Mouse (Mus musculus): ENCODE measurements around the gene Plekhm1.

The Plekhm1 gene

DNA sequence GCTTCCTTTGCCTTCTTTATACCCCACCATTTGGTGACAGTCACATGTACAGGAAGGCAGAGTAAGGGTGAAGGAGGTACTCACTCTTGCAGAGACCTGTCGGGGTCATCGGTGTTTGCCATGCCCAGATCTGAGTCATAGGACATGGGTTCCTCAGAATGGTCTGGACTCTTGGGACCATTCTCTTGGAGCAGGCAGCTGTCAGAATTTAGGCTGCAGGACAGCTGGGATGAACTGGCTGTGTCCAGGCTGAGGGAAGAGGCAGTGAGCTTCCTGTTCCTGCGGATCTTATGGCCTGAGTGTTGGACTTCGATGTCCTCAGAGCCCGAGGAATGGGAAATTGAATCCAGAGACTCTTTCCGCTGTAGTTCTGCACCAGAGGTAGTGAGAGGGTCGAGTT lies 17.9 kb downstream of the Plekhm1 start:
- DNase-seq (ENCODE audit: low read depth, low spot score), result no peak

GRCm38 (mm10) chr11:103394025-103394424 lies 18.5 kb downstream of the Plekhm1 start:
- no peak for DNase-seq (ENCODE audit: low read depth, low spot score)

DNA sequence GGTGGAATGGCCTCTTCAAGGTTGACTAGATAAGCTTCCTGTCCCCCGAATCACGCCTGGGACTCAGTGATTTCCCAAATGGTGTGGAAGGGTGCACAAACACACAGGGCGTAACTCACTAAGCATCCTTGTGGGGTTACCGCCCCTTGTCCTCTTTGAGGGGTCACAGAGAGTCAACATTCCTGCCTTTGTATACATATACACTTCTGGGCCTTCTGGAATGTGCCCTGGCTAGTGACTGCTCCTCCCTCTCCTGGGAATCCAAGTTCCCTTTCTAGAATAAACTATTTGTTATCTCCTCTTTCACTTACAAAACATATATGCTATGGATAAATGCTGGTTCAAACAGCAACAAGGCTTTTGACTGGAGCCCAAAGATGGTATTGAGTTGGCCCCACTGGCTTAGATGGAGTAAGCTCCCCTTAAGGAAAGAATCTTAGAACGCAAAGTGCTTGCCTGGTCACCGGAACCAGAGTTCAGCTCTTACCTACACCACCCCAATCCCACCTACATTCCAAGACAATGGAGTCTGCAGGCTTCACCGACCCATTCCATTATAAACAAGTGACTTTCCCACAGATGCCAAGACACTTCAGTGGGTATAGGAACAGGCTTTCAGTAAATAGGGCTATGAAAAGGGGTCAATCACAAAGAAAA lies 24.5 kb downstream of the Plekhm1 start:
- no peak for DNase-seq (ENCODE audit: low read depth, low spot score)

- DNase-seq (ENCODE audit: low read depth, low spot score), result no peak
Measured at GRCm38 (mm10) chr11:103386827-103387226, 25.7 kb downstream of the Plekhm1 start.

DNA sequence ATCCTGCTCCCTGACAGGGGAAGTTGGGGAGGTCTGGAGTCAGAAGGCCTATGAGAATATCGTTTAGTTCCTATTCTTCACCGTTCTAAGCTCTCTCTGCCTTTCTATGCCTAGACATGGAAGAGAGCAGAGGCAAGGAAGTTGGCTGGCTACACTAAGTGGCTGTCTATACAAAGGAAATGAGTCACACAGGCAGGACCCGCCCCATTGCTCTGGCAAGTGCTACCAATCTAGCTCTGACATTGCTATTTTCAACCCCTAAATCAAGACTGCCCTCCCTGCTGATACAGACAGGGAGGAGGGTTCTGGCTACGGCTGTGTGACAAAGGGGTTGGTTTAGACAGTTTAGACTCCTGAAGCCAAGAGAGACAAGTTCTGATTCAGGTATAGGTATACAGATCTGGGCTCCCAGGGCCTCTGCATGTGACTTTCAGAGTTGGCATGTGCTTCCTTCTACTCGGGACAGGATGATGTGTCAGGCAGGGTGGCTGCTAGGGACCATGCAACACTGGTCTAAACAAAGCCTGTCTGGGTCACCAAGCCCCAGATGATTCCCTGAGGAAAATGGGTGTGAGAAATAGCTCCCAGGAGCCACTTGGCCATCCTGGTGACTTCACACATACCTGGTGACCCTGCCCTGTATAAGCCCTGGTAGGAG lies 30.4 kb downstream of the Plekhm1 start:
- DNase-seq (ENCODE audit: low read depth, low spot score), result peak; percentile 72

GRCm38 (mm10) chr11:103381505-103381904 lies 31.0 kb downstream of the Plekhm1 start:
- peak; percentile 25 for DNase-seq (ENCODE audit: low read depth, low spot score)

DNA sequence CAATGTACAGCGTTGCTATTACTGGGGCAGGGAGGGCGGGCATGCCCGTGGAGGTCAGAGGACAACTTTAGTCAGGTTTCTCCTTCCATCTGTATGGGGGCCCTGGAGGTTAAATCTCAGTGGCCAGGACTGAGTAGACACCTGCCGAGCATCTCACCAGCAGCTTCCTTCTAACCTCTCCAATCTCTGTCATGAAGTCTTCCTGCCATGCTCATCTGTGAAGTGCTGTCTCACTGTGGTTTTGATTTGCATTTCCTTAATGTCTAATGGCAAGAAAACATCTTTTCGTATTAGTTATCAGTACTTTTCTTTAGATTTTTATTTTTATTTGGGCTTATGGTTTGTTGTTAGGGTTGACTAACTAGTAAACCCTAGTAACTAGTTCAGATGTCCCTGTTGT lies 32.0 kb downstream of the Plekhm1 start:
- DNase-seq (ENCODE audit: low read depth, low spot score), result no peak

DNA sequence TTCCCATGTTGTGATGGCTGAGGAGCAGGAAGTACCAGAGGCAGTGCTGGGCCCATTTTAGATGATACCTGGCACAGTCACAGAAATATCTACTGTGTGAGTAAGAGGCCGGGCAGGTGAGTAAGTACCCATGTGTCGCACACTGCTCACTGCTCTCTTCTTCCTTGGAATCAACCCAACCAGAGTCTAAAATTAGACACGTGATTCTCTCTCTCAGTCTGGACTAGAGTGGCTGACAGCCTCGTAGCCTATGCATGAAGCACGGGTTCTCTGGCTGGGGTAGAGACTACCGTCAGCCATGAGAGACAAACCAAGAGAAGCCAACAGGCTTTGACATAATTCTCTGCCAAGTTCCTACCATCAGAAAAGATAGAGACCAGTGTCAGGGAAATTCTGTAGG lies 34.1 kb downstream of the Plekhm1 start:
- DNase-seq (ENCODE audit: low read depth, low spot score), result no peak

DNA sequence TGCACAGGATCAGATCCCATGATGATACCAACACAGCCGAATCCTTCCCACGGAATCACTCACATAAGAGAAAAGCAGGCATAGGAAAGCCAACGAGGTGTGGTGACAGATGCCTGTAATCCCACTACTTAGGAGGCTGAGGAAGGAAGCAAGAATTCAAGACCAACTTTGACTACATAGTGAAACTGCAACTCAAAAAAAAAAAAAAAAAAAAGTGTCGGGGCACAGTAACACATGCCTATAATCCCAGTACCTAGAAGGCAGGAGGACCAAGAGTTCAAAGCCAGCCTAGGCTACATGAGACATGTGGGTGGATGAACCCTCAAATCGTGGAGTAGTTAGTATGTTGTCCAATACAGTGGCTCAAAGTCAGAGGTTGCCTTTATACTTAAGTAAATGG lies 36.7 kb downstream of the Plekhm1 start:
- DNase-seq (ENCODE audit: low read depth, low spot score), result no peak

- peak; percentile 47 for DNase-seq (ENCODE audit: low read depth, low spot score)
Measured at GRCm38 (mm10) chr11:103375258-103375657, 37.2 kb downstream of the Plekhm1 start.

GRCm38 (mm10) chr11:103373922-103374321 lies 38.6 kb downstream of the Plekhm1 start:
- DNase-seq (ENCODE audit: low read depth, low spot score), result no peak

DNA sequence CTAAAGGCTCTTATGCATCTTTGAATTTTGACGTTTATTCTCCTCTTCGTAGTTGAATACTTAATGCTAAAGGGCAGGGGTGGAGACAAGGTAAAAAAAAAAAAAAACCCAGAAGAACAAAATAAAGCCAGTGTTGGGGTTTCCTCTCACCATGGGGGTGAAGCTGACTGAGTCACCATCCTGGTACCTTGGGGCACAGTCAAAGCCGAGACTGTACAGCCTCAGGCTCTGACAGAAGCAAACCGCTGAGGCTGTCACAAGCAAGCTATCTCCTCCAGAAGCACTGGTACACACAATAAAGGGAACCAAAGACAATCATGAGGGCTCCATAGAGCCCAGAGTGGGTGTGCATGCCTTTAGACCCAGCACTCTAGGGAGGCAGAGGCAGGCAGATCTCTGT lies 39.9 kb downstream of the Plekhm1 start:
- DNase-seq (ENCODE audit: low read depth, low spot score), result peak; percentile 50

DNA sequence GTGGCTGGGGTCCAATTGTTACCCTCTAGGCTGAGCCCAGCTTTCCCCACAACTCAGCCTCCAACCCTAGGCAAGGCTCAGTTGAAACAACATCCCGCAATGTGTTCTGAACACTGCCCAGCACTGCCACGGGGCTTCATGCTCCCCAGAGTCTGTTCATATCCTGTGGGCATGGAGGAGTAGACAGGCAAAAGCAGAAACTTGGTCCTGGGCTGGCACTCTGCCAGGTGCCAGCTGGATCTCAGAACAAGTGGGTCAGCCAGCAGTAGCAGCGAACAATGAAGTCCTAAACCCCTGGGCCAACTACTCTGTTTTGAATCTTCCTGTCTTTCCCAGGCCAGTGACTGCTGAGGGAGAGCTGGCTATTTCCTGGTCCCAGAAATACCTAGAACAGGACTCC lies 40.4 kb downstream of the Plekhm1 start:
- DNase-seq (ENCODE audit: low read depth, low spot score), result no peak

DNA sequence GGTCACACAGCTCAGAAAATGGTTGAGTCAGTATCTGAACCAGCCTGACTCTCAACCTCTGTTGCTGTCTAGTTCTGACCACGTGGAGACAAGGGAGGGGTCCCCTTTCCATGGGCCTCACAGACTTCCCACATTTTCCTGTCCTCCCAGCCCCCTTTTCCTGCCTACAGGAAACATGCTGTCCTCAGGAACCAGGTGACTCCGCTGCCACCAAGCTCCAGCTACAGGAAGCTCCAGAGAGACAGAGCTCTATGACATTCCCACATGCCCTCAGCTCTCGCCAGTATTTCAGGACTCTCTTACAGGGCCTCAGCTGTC lies 41.3 kb downstream of the Plekhm1 start:
- no peak for DNase-seq (ENCODE audit: low read depth, low spot score)

DNA sequence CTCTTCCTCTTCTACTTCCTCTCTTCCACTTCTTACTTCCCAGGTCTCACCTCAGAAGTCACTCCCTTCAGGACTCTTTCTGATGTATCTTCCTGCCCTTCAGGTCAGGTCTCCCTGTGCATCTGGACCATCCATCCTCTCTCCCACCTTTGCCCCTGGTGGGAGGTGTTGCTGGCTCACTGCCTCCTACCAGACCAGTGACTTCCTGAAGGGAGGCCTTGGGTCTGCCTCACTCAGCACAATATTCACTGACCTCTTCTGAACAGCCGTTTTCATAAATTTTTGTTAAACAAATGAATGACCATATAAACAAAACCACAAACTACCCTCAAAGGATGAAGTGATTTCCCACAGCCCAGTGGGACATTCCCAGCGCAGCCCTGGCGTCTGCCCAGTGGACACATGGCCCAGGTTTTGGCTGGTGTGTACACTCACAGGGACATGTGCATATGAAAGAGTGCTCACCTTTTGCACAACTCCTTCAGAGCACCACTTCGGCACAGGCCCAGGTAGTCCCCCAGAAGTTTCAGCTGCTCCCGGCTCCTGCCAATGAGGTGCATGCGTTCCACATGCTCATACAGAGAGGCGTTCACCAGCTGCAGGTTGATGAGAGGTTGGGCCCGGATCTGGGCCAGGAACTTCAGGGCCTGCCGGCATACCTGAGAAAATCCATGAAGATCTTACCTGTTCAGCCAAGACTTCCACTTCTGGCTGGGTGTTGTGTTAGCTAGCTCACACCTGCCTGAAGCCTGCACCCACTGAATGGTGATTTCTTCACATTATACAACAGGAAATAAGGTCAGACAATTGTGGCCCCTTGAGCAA lies 41.9 kb downstream of the Plekhm1 start:
- no peak for DNase-seq (ENCODE audit: low read depth, low spot score)

- DNase-seq (ENCODE audit: low read depth, low spot score), result no peak
Measured at GRCm38 (mm10) chr11:103365530-103365929, 47.0 kb downstream of the Plekhm1 start.

DNA sequence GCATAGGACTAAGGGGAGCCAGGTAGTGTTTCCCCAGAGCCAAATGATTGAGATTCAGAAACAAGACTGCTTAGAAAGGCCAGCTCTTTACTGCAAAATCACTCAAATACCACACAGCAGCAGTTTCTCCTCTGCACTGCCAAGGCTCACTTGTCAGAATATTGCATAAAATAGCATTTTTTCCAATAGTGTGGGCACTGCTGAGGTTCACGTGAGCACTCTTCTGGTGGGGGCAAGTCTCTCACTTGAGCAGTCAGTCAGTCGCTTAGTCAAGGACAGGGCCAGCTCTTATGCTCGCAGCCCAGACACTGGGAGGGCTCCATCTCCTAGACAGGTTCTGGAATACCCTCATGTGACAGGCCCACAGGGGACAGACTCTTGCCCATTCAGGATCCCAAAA lies 47.5 kb downstream of the Plekhm1 start:
- no peak for DNase-seq (ENCODE audit: low read depth, low spot score)

DNA sequence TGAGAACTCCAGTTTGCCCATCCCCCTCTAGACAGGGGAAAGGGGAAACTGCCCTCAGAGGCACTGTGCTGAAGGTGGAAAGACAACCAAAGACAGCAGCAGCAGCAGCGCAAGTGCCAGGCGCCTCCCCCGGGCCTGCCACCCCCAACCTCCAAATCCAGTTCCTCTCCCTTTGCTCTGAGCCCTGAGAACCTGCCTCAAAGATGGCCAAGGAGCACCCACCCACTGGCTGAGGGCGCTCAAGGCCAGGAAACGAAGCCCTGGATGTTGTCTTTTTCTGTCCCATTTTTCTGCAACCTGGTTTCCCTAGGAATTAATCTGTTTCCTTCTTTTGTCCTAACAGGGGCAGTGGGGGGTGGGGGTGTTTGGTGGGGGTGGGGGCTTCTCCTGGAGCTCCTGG lies 48.2 kb downstream of the Plekhm1 start:
- no peak for DNase-seq (ENCODE audit: low read depth, low spot score)

- peak; percentile 66 for DNase-seq (ENCODE audit: low read depth, low spot score)
Measured at GRCm38 (mm10) chr11:103363214-103364148, 49.0 kb downstream of the Plekhm1 start, which contains the start of gene Arhgap27. Arhgap27 (minus strand) TSS chr11:103363692.

DNA sequence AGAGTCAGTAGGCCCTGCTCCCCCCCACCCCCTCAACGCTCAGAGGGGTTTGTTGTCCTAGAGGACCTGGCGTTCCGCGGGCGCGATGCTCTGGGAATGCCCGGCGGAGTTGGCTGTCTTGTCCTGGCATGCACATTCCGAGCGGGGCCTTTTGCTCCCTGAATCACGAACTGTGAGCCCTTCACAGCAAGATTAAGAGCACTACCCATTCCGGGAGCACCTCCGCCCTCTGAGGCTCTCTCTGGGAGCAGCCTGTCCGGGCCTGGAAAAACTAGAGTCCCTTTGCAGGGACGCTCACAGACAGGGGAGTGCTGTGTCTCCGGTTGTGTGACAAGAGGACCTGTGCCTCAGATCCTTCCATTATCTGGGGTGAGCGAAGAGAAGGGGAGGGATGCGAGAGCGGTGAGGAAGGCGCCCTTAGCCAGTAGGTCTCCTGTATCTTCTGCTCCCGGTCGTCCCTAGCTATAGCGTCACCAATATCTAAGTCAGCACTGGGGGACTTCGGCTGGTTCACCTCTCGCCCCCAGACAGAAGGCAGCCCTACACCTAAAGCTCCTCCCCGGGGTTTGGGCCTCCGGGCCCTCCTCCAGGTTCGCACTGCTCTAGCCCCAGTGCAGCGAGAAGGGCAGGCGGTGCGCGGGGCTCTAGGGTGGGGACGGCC lies 49.8 kb downstream of the Plekhm1 start:
- peak; percentile 39 for DNase-seq (ENCODE audit: low read depth, low spot score)

- peak; percentile 40 for DNase-seq (ENCODE audit: low read depth, low spot score)
Measured at GRCm38 (mm10) chr11:103362054-103362432, 50.4 kb downstream of the Plekhm1 start.

All from CD4-positive, CD25-positive, alpha-beta regulatory T cell, adult 2 months (primary cell).